Mouse (Mus musculus): ENCODE results near the gene Cfdp1. TPM values are rescaled to one million over a fixed set of nuclear protein-coding genes. Genes with fewer than 3 reads are reported as not detected.

The Cfdp1 gene
- polyA plus RNA-seq, 1 experiment from 2014 or later = 98.6 TPM

- Histone ChIP-seq H3K4me2 (replicated peaks; ENCODE audit: low read depth) (no peak overlapping the region), H3K9ac (ENCODE audit: low read length) (no peak overlapping the region), H3K27ac (replicated peaks) (no peak overlapping the region), H3K4me3 (ENCODE audit: low read depth, low read length) (no peak overlapping the region), H3K27me3 (ENCODE audit: control insufficient read depth, insufficient read depth, low read length) (no peaks in the 10 kb centered on the region), H3K4me1 (replicated peaks; ENCODE audit: control insufficient read depth, insufficient read depth) (no peaks in the 10 kb centered on the region), H3K9me3 (ENCODE audit: control insufficient read depth, low read length) (no peaks in the 10 kb centered on the region), H3K36me3 (ENCODE audit: control insufficient read depth, insufficient read depth, low read length) (0 out of 2 replicates have a peak, but pooled peaks cover 3% of the 10 kb centered on the region)
- ATAC-seq (ENCODE audit: low FRiP score, low TSS enrichment) (no peak), DNase-seq (ENCODE audit: low spot score) (no peak)
- WGBS = 94% methylated on average over 6 of the region's 6 CpGs
- TF ChIP-seq CTCF (IDR thresholded peaks at IDR 0.05; ENCODE audit: low read depth) (no peak), EP300 (optimal IDR thresholded peaks at IDR 0.05) (no peak)
Observed at GRCm38 (mm10) chr8:111775766-111776165, 78.3 kb downstream of the Cfdp1 start.

GRCm38 (mm10) chr8:111773476-111773875 is 80.6 kb downstream of the Cfdp1 start:
- H3K9me3 ChIP-seq (ENCODE audit: control insufficient read depth, low read length) = no peaks in the 10 kb centered on the region
- no peak overlapping the region for H3K9ac ChIP-seq (ENCODE audit: low read length)
- H3K4me1 ChIP-seq (replicated peaks; ENCODE audit: control insufficient read depth, insufficient read depth) = no peaks in the 10 kb centered on the region
- TF ChIP-seq EP300 (optimal IDR thresholded peaks at IDR 0.05) (no peak), CTCF (IDR thresholded peaks at IDR 0.05; ENCODE audit: low read depth) (no peak)
- H3K4me2 ChIP-seq (replicated peaks; ENCODE audit: low read depth) = no peak overlapping the region
- DNase-seq (ENCODE audit: low spot score) (no peak), ATAC-seq (ENCODE audit: low FRiP score, low TSS enrichment) (no peak)
- 0 out of 2 replicates have a peak, but pooled peaks cover 3% of the 10 kb centered on the region for H3K36me3 ChIP-seq (ENCODE audit: control insufficient read depth, insufficient read depth, low read length)
- H3K4me3 ChIP-seq (ENCODE audit: low read depth, low read length) = no peak overlapping the region
- H3K27ac ChIP-seq (replicated peaks) = no peak overlapping the region
- 95% methylated on average over 5 of the region's 5 CpGs for WGBS
- H3K27me3 ChIP-seq (ENCODE audit: control insufficient read depth, insufficient read depth, low read length) = no peaks in the 10 kb centered on the region

GRCm38 (mm10) chr8:111773057-111773456 is 81.0 kb downstream of the Cfdp1 start:
- Histone ChIP-seq H3K9me3 (ENCODE audit: control insufficient read depth, low read length) (no peaks in the 10 kb centered on the region), H3K9ac (ENCODE audit: low read length) (no peak overlapping the region), H3K27ac (replicated peaks) (no peak overlapping the region), H3K4me1 (replicated peaks; ENCODE audit: control insufficient read depth, insufficient read depth) (no peaks in the 10 kb centered on the region), H3K36me3 (ENCODE audit: control insufficient read depth, insufficient read depth, low read length) (peaks cover 3% of the 10 kb centered on the region; the same call in 1 of the 2 replicates), H3K27me3 (ENCODE audit: control insufficient read depth, insufficient read depth, low read length) (no peaks in the 10 kb centered on the region), H3K4me2 (replicated peaks; ENCODE audit: low read depth) (no peak overlapping the region), H3K4me3 (ENCODE audit: low read depth, low read length) (no peak overlapping the region)
- 89% methylated on average over 7 of the region's 7 CpGs for WGBS
- ATAC-seq (ENCODE audit: low FRiP score, low TSS enrichment) (no peak), DNase-seq (ENCODE audit: low spot score) (no peak)
- no peak for TF ChIP-seq EP300 (optimal IDR thresholded peaks at IDR 0.05)
- no peak for TF ChIP-seq CTCF (IDR thresholded peaks at IDR 0.05; ENCODE audit: low read depth)

- no peaks in the 10 kb centered on the region for H3K27me3 ChIP-seq (ENCODE audit: control insufficient read depth, insufficient read depth, low read length)
- H3K9me3 ChIP-seq (ENCODE audit: control insufficient read depth, low read length) = no peaks in the 10 kb centered on the region
- DNase-seq (ENCODE audit: low spot score) = no peak
- H3K27ac ChIP-seq (replicated peaks) = no peak overlapping the region
- no peak for TF ChIP-seq CTCF (IDR thresholded peaks at IDR 0.05; ENCODE audit: low read depth)
- TF ChIP-seq EP300 (optimal IDR thresholded peaks at IDR 0.05) = no peak
- H3K4me2 ChIP-seq (replicated peaks; ENCODE audit: low read depth) = no peak overlapping the region
- peaks cover 3% of the 10 kb centered on the region; the same call in 1 of the 2 replicates for H3K36me3 ChIP-seq (ENCODE audit: control insufficient read depth, insufficient read depth, low read length)
- H3K9ac ChIP-seq (ENCODE audit: low read length) = no peak overlapping the region
- 90% methylated on average over 9 of the region's 9 CpGs for WGBS
- H3K4me1 ChIP-seq (replicated peaks; ENCODE audit: control insufficient read depth, insufficient read depth) = no peaks in the 10 kb centered on the region
- H3K4me3 ChIP-seq (ENCODE audit: low read depth, low read length) = no peak overlapping the region
- ATAC-seq (ENCODE audit: low FRiP score, low TSS enrichment) = no peak
Observed at GRCm38 (mm10) chr8:111772083-111772482, 82.0 kb downstream of the Cfdp1 start.

GRCm38 (mm10) chr8:111771625-111772020 is 82.5 kb downstream of the Cfdp1 start:
- WGBS = 88% methylated on average over 6 of the region's 6 CpGs
- no peak for TF ChIP-seq CTCF (IDR thresholded peaks at IDR 0.05; ENCODE audit: low read depth)
- TF ChIP-seq EP300 (optimal IDR thresholded peaks at IDR 0.05) = no peak
- Histone ChIP-seq H3K36me3 (ENCODE audit: control insufficient read depth, insufficient read depth, low read length) (peaks cover 6% of the 10 kb centered on the region), H3K9ac (ENCODE audit: low read length) (no peak overlapping the region), H3K27me3 (ENCODE audit: control insufficient read depth, insufficient read depth, low read length) (no peaks in the 10 kb centered on the region), H3K9me3 (ENCODE audit: control insufficient read depth, low read length) (no peaks in the 10 kb centered on the region), H3K4me1 (replicated peaks; ENCODE audit: control insufficient read depth, insufficient read depth) (no peaks in the 10 kb centered on the region), H3K4me3 (ENCODE audit: low read depth, low read length) (no peak overlapping the region), H3K27ac (replicated peaks) (no peak overlapping the region), H3K4me2 (replicated peaks; ENCODE audit: low read depth) (no peak overlapping the region)
- ATAC-seq (ENCODE audit: low FRiP score, low TSS enrichment) (no peak), DNase-seq (ENCODE audit: low spot score) (no peak)

- Histone ChIP-seq H3K4me2 (replicated peaks; ENCODE audit: low read depth) (no peak overlapping the region), H3K9ac (ENCODE audit: low read length) (no peak overlapping the region), H3K9me3 (ENCODE audit: control insufficient read depth, low read length) (no peaks in the 10 kb centered on the region), H3K27ac (replicated peaks) (no peak overlapping the region), H3K4me3 (ENCODE audit: low read depth, low read length) (no peak overlapping the region), H3K27me3 (ENCODE audit: control insufficient read depth, insufficient read depth, low read length) (no peaks in the 10 kb centered on the region), H3K36me3 (ENCODE audit: control insufficient read depth, insufficient read depth, low read length) (peaks cover 9% of the 10 kb centered on the region), H3K4me1 (replicated peaks; ENCODE audit: control insufficient read depth, insufficient read depth) (no peaks in the 10 kb centered on the region)
- DNase-seq (ENCODE audit: low spot score) (no peak), ATAC-seq (ENCODE audit: low FRiP score, low TSS enrichment) (0 out of 2 replicates have a peak, but pooled peaks have one; percentile 22)
- 63% methylated on average over 5 of the region's 5 CpGs for whole genome bisulfite sequencing
- TF ChIP-seq CTCF (IDR thresholded peaks at IDR 0.05; ENCODE audit: low read depth) (no peak), EP300 (optimal IDR thresholded peaks at IDR 0.05) (no peak)
Observed at GRCm38 (mm10) chr8:111770958-111771624, 83.0 kb downstream of the Cfdp1 start.
